Mouse (Mus musculus): ENCODE measurements around the gene Akap5. TPM values are rescaled to one million over a fixed set of nuclear protein-coding genes. Genes with fewer than 3 reads are reported as not detected.

Akap5 gene
- total RNA-seq, 2 experiments from 2014 or later, result 0.17 to 0.21 TPM

DNA sequence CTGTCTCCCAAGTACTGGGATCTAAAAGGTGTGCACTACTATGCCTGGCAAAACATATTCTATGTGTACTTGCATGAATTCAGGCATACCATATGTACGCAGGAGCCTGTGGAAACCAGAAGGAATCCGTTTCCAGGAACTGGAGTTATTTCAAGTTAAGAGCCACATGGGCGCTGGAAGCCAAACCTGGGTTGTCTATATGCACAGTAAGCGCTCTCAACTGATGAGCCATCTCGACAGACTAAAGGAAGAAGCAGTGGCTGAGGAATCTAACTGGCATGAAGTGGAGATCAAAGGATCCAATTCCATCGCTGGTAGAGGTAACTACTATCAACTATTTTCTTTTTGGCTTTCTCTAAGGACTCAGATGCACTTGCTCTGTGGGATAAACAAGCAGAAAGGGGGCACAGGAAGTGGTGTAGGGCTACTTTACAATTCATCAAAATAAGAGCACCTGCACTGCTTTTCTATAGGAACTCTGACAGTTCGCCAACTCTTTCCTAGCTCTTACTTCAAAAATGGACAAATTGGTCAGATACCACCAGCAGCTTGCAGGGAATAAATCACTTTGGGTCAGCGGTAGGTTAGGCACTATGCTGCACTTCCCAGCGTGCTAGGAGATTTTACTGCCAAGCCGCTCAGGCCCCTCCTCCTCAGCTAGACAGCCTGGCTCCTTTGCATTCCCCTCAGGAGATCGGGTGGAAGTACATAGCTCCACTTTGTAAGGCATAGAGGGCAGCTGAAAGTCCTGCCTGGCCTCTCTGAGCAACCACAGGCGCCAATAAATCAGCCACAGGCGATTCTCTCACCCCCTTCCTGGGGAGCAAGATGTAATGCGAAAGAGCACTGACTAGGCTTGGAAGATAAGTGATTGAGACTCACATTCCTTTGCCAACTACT is 42.7 kb downstream of the Akap5 start:
- no peak for ATAC-seq (replicated peaks; ENCODE audit: poor library complexity, severe bottlenecking)

DNA sequence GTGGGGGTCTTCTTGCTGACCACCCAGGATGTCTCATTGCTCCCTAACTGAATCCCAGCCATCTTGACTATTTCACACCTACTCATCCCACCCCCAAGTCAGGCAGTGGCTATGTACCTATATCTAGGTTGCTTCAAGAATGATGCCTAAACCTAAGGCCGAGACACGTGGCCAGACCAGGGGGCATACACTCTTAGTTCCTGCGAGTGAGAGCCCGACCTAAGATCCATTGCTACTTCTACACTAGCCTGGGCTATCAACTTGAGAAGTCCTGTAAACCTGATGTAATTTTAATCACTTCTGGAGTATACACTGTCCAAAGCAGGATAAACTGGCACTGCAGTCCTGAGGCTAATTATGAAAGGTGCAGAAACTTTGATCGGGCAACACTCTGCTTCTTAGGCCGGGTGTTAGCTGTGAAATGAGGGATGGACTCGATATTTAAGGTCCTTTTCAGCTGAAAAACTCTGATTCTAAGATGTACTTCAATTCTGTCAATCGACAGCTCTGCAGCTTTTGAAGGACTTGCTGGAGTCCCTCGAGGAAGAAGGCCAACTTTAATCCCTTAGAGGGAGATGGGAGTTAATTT is 43.6 kb downstream of the Akap5 start:
- no peak for ATAC-seq (replicated peaks; ENCODE audit: poor library complexity, severe bottlenecking)

DNA sequence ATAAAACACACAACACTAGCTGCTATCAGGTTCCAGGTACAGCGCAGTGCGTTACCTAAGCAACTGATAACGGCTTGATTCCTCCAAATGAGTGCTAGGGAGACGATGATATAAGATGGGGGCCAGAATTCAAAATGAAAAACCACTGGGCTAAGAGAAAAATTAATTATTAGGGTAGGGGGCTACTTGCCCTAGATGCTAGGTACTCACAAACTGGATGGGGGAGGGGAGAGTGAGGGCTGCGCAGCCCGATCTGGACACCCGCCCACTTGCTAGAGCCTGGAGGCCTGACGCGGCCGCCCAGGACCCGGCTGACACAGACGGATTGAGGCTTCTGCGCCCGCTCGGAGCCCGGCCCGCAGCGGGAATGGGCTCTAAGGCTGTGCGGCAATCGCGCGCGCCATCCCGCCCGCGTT is 44.1 kb downstream of the Akap5 start:
- no peak for ATAC-seq (replicated peaks; ENCODE audit: poor library complexity, severe bottlenecking)

DNA sequence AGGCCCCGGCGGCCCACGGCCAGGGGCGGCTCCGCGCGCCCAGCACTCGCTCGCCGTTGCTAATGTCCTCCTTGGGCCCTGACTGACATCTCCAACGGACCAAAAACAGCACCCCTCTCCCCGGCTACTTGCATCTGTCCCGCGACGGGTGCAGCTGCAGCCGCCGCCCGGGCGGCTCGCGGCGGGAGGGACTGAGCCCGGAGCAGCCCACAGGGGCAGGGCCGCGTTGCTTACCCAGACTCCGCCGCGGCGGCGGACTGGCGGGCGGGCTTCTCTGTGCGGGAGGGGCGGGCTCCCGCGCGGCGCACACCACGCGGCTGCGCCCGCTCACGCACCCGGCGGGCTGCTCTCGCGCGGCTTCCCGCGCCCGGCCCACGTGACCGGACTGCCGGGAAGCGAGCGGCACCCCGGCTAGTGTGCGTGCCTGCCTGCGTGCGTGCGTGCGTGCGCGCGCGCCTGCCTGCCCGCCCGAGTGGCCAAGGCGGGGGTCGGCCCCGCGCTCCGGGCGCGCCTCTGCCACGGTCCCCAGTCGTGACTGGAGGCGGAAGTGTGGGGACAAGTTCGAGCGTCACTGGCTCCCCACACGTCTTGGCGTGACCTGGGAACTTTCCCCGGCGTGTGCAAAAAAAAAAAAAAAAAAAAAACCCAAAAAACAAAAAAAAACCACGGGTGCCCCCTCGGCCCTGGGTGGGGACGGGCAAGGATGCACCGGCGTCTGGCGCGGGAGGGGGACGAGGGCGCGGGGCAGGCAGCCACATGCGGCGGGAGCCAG is 44.7 kb downstream of the Akap5 start, which contains the start of gene Zbtb25:
TSS of gene Zbtb25 (minus strand) at position 397 of the 772 bp plus-strand sequence.
- ATAC-seq (replicated peaks; ENCODE audit: poor library complexity, severe bottlenecking), result peak; percentile 41

DNA sequence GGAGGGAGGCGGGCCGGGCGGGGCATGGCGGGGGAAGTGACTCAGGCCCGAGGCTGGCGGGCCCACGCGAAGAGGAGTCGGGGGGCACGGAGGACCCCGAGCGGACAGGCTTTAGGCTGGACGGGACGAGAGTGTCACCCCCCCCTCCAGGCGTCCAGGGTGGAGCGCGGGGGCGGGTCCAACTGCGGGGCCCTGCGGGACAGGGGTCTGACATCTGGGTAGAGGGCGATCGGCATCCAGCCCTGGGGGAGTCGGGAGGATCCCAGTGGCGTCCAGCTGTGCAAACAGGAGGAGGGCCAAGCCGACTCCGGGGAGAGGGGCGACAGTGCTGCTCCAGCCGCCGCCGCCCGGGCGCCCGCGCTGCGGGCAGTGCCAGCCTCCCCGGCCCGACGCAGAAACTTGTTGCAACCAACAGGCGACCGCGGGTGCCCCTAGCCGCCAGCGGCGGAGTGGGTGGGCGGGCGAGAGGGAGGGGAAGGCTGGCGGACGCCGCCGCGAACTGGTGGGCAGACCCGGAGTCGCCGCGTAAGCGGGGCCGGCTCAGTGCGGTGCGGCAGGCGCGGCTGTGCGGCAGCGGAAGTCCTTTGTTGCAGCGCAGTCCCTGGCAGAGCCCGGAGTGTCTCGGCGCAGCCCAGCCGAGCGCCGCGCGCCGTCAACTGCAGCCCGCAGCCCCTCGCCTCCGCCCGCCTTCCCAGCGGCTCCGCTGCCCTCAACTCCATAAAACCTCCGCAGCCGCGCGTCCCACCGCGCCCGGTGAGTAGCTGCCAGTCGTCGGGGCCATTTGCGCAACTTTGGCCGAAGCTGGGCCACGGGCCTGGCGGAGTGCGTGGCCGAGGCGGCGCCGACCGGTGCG is 45.5 kb downstream of the Akap5 start, which contains the start of gene Zbtb1:
TSS of gene Zbtb1 (plus strand) at position 289 of the 853 bp plus-strand sequence.
- peak; percentile 49 for ATAC-seq (replicated peaks; ENCODE audit: poor library complexity, severe bottlenecking)

DNA sequence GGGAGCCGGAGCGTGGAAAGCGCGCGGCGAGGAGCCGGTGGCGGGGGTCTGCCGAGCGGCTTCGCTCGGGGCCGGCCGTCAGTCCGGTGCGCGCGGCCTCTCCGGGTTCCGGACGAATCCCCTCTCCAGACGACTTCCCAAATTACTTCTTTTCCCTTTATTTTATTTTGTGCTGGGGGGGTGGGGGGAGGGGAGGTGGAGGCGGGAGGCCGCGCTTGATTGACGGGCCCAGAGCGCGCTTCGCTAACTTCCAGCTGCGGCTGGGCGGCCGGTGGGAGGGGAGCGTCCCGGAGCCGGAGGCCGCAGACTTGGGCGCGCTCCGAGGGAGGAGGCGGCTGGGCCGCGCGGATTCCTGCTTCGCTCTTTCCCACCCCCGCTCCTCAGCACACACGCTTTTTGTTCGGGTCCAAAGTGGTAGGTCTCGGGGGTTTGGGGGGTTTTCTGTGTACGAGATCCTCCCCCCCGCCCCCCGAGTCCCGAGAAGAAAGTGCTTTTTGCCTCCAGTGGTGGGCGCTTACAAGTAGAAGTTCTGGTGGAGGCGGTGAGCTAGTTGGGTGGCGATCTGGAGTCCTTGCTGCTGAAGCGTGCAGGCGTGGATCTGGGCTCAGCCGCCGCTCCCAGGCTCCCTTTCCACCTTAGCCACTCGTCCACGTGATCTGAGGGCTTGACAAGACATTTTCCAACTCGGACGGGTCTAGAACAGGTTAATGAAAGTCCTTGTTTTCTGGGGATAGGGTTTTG is 46.3 kb downstream of the Akap5 start:
- ATAC-seq (replicated peaks; ENCODE audit: poor library complexity, severe bottlenecking), result peak; percentile 31

DNA sequence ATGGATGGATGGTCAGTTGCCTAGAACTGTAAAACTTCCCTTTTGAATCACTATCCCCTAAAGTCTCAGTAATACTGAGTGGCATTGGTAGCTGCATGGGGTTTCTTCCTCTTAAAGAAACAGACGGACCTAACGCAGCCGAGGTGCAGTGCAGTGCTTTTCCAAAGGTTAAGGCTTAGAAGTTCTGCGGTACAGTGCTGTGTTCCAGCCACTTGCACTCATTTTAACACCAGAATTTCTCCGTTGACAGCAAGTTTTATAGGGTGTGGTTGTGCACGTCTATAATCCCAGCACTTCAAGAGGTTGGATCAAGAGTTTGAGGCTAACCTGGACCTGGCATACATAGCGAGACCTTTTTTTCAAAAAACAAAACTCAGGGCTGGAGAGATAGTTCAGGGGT is 47.4 kb downstream of the Akap5 start:
- no peak for ATAC-seq (replicated peaks; ENCODE audit: poor library complexity, severe bottlenecking)

DNA sequence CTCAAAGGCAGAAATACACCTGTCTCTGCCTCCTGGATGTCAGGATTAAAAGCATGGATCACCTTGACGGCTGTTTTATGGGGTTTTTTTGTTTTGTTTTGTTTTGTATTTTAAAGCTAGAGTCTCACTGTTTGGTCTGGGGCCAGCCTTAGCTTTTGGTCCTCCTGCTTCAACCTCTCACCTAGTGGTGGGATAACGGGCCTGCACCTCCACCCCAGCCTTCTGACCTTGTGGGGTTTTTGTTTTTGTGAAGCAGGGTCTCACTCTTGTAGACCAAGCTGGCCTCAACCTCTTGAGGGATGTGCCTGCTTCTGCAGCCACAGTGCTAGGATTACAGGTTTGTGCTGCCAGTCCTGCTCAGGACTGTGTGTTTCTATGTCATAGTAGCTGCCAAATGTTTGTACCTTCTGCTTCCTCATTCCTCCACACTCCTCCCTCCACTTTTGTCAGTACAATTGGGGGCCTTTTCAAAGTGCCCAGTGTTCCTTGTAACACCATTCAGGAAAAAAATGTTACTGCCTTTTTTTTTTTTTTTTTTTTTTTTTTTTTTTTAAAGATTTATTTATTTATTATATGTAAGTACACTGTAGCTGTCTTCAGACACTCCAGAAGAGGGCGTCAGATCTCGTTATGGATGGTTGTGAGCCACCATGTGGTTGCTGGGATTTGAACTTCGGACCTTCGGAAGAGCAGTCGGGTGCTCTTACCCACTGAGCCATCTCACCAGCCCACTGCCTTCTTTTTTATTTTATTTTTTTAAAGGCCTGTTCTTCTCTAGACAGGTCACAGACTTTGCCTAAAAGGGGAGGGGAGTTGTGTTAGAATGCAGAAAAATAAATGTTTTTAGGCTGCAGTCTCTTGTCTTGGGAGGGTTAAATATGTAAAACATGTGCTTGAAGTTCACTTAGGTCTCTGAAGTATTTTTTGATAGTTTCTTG is 48.5 kb downstream of the Akap5 start:
- no peak for ATAC-seq (replicated peaks; ENCODE audit: poor library complexity, severe bottlenecking)

DNA sequence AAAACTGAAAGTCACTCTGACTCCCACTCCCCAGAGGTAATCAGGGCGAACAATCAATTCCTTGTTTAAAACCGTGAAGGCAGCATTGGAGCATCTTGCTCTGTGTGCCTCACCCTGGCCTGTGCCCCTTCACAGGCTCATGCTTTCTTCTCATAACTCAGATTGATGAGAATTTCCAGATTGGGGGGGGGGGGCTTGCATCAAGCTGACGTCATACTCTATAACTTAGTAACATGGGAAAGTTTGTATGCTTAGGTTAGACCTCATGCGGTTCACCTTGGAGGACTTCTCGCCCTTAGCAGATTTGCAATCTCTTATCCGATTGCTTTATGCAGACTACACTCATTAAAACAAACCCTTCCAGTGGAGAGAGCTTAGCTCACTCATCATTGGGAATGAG is 49.3 kb downstream of the Akap5 start:
- no peak for ATAC-seq (replicated peaks; ENCODE audit: poor library complexity, severe bottlenecking)

DNA sequence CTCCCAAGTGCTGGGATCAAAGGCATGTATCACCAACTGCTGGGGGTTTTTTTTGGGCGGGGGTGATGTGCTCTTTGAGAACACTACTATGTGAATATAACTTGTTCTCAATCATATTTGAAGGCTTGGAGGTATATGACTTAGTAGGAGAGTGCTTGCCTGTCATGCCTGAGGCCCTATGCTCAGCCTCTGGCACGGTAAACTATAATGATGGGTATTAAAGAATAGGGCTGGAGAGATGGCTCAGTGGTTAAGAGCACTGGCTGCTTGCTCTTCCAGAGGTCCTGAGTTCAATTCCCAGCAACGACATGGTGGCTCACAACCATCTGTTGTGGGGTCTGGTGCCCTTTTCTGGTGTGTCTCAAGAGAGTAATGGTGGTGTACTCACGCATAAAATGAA is 50.2 kb downstream of the Akap5 start:
- ATAC-seq (replicated peaks; ENCODE audit: poor library complexity, severe bottlenecking), result no peak

DNA sequence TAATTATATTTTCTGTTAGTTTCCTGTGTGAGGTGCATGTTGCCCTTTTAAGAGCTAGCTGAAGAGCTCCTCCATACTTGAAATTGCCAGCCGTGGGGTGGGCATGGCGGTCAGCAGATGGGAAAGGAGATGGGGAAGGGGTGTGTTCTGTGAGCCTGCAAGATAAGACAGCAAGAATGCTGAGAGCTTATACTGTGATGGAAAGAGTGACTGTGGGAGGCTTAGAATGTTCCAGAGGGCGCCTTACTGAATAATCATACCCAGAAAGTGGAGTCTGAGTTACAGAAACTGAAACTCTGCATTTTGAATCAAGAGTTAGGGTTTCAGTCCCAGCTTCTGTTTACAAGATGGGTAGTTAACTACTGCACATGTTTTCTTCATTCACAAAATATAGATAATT is 50.8 kb downstream of the Akap5 start:
- ATAC-seq (replicated peaks; ENCODE audit: poor library complexity, severe bottlenecking), result no peak

DNA sequence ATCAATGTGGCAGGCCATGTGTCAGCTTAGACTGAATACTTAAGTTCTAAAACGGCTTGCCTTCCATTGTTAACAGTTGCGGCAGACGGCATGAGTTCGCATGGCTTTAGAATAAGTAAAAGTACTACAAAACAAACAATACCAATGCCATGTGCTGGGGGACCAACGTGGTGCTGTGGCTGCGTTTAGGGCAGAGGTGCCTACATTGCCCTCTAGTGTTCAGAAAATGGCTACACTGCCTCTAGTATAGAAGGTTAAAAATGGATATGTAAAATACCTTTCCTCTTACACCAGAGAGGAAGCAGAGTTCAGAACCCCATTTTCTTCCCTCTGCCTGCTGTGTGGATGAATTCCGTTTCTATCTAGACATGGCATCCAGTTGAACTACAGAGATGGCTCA is 52.0 kb downstream of the Akap5 start:
- ATAC-seq (replicated peaks; ENCODE audit: poor library complexity, severe bottlenecking), result peak; percentile 58

DNA sequence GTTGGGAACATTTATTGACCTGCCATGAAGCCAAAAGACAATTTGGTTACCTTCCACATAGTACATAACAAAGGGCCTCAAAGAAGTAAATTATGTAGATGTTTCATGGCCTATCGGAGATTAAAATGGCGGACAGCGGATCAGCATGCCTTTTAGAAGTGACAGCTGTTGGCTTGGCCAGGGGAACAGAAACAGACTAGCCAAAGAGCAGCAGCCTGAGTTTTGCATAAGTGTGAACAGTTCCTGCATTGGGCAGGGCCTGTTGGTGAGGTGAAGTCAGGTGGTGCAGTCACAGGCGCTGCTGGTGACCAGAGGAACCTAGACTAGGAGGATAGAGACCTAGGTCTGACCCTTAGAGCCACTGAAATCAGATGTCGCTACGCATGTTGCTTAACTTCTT is 52.4 kb downstream of the Akap5 start:
- ATAC-seq (replicated peaks; ENCODE audit: poor library complexity, severe bottlenecking), result peak; percentile 86

DNA sequence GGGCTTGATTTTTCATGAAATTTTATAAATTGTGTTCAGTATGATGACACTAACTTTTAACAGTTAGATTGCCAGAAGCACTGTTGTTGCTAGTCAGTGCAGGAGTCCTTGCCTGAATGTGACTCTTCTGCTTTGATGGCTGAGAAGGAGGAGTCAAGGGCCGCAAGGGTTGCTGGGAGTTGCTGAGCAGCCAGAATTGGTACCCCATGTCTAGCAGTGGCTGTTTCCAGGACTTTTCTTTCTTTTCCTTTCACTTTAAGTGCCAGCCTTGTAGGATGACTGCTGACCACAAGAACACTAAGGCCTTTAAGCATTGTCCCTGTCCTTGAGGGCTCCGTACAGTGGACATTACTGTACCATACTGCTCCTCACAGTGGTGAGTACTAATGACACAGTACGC is 53.0 kb downstream of the Akap5 start:
- ATAC-seq (replicated peaks; ENCODE audit: poor library complexity, severe bottlenecking), result no peak

DNA sequence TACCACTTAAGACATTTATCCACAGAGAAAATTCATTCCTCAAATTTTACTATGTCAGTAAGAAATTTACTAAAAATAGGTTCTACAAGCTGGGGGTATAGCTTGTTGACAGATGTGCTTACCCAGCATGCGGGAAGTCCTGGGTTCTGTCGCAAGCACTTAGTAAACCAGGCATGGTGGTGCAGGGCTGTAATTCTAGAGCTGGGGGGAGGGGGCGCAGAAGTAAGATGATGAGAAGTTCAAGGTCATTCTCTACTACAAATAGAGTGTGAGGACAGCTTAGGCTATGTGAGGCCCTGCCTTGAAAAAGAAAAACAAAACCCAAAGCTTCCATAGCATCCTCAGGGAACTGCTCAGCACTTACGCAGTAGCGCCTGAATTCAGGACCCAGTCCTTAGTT is 53.9 kb downstream of the Akap5 start:
- ATAC-seq (replicated peaks; ENCODE audit: poor library complexity, severe bottlenecking), result no peak

DNA sequence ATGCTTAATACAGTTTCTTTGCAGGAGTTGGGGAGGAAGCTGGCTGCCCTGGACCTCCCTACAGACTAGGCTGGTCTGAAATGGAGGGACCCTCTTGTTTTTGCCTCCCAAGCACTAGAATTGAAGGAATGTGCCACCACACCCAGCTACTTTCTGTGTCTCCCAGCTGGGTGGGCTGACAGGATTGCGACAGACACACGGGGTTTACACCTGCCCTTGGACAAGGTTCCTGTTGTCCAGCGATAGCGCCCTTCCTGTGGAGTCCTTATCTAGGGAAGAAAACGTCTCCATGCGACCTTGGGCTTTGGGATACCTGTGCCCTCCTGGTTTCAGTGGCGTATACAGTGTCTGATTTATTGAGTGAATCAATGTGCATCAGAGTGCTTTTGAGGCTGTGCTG is 55.5 kb downstream of the Akap5 start:
- no peak for ATAC-seq (replicated peaks; ENCODE audit: poor library complexity, severe bottlenecking)
